42 mouse cellular contexts compared by ENCODE assay signal in genomic region chr17:67582681-67583356, GRCm38 (mm10). TPM values are rescaled to one million over a fixed set of nuclear protein-coding genes. Genes with fewer than 3 reads are reported as not detected.
"Had no signal": no experiment of that assay in that cellular context is flagged by ENCODE, and none has a peak within 500 bp of the region (broad histone marks: within the 10 kb centered on the region; RNA-seq: fewer than 3 reads in every experiment).

No protein-coding gene starts in this region.

- DNase-seq: left cerebral cortex, postnatal 4 days; liver; liver, embryonic 13.5 days; liver, postnatal 0 days; lung, adult 18-20 months; lung, adult 2 months; lung, embryonic 14.5 days; lung, postnatal 10 days; lung, postnatal 14 days; midbrain, embryonic 14.5 days had no signal

- H3K4me2 ChIP-seq: limb, embryonic 12.5 days; limb, embryonic 13.5 days; limb, embryonic 15.5 days; liver, embryonic 11.5 days; liver, embryonic 12.5 days; liver, embryonic 13.5 days; liver, embryonic 15.5 days; lung, embryonic 14.5 days; lung, embryonic 15.5 days; midbrain, embryonic 12.5 days; midbrain, embryonic 13.5 days; midbrain, embryonic 15.5 days had no signal

- H3K4me1 ChIP-seq: limb, embryonic 10.5 days; limb, embryonic 12.5 days; limb, embryonic 13.5 days; liver, embryonic 12.5 days; liver, embryonic 13.5 days; liver, embryonic 15.5 days; lung, embryonic 15.5 days; megakaryocyte, embryonic 14.5 days; midbrain, embryonic 12.5 days; midbrain, embryonic 13.5 days had no signal

- H3K27me3 ChIP-seq: limb, embryonic 15.5 days; liver, embryonic 12.5 days; liver, embryonic 13.5 days; liver, embryonic 15.5 days; lung, embryonic 15.5 days; megakaryocyte, embryonic 14.5 days; midbrain, embryonic 13.5 days; midbrain, embryonic 15.5 days had no signal

- H3K9ac ChIP-seq: limb, embryonic 12.5 days; limb, embryonic 13.5 days; limb, embryonic 15.5 days; liver, embryonic 12.5 days; liver, embryonic 13.5 days; liver, embryonic 14.5 days; liver, embryonic 15.5 days; liver, postnatal 0 days; lung, embryonic 14.5 days; lung, embryonic 15.5 days; midbrain, embryonic 12.5 days; midbrain, embryonic 13.5 days; midbrain, embryonic 15.5 days had no signal

- H3K4me3 ChIP-seq: left cerebral cortex, adult 2 months; limb, embryonic 10.5 days; limb, embryonic 12.5 days; limb, embryonic 13.5 days; limb, embryonic 15.5 days; liver, embryonic 12.5 days; liver, embryonic 13.5 days; liver, embryonic 15.5 days; lung, embryonic 15.5 days; megakaryocyte, embryonic 14.5 days; midbrain, embryonic 12.5 days; midbrain, embryonic 13.5 days; midbrain, embryonic 15.5 days; myocyte had no signal

- ATAC-seq: liver, embryonic 12.5 days; liver, postnatal 0 days; lung, postnatal 0 days; midbrain, embryonic 13.5 days; midbrain, embryonic 15.5 days; midbrain, embryonic 16.5 days had no signal

- H3K9me3 ChIP-seq: limb, embryonic 10.5 days; limb, embryonic 12.5 days; limb, embryonic 13.5 days; limb, embryonic 15.5 days; liver, embryonic 12.5 days; liver, embryonic 13.5 days; liver, embryonic 15.5 days; lung, embryonic 15.5 days; midbrain, embryonic 12.5 days; midbrain, embryonic 13.5 days; midbrain, embryonic 15.5 days had no signal

- H3K27ac ChIP-seq: left cerebral cortex, adult 2 months; limb, embryonic 10.5 days; limb, embryonic 12.5 days; limb, embryonic 13.5 days; limb, embryonic 15.5 days; liver, embryonic 12.5 days; liver, embryonic 13.5 days; liver, embryonic 14.5 days; liver, embryonic 15.5 days; lung, embryonic 15.5 days; macrophage; midbrain, embryonic 12.5 days; midbrain, embryonic 13.5 days; midbrain, embryonic 15.5 days had no signal

- H3K36me3 ChIP-seq: limb, embryonic 10.5 days; limb, embryonic 12.5 days; limb, embryonic 13.5 days; limb, embryonic 15.5 days; liver, embryonic 12.5 days; liver, embryonic 13.5 days; liver, embryonic 15.5 days; lung, embryonic 15.5 days; midbrain, embryonic 12.5 days; midbrain, embryonic 13.5 days; midbrain, embryonic 15.5 days had no signal

RNA-seq across cellular contexts. Expression of gene Lrrc30, which starts 49.7 kb away (rescaled TPM):
- total RNA-seq: left cerebral cortex, adult 2 months; left cerebral cortex, adult 8-10 months; left cerebral cortex, postnatal 10 days; left cerebral cortex, postnatal 14 days; left cerebral cortex, postnatal 25 days; left cerebral cortex, postnatal 36 days; left cerebral cortex, postnatal 4 days; liver, adult 2 months; megakaryocyte progenitor cell, adult 5-6 weeks; megakaryocyte, adult 5-6 weeks; megakaryocyte-erythroid progenitor cell, adult 5-6 weeks; midbrain, postnatal 0 days; monocyte, adult 5-6 weeks had no signal
- polyA plus RNA-seq: limb, embryonic 10.5 days; liver, adult 2 months; liver, embryonic 11.5 days; liver, embryonic 12.5 days; liver, embryonic 13.5 days; liver, embryonic 14.5 days; liver, embryonic 15.5 days; liver, embryonic 16.5 days; liver, postnatal 0 days; lung, adult 2 months; lung, embryonic 14.5 days; lung, embryonic 15.5 days; lung, embryonic 16.5 days; lung, postnatal 0 days; macrophage; midbrain, embryonic 12.5 days; midbrain, embryonic 13.5 days; midbrain, embryonic 14.5 days; midbrain, embryonic 15.5 days; midbrain, embryonic 16.5 days; midbrain, postnatal 0 days; neural tube, embryonic 11.5 days had no signal
